Mouse (Mus musculus): ENCODE data around the gene Gstp1.

DNA sequence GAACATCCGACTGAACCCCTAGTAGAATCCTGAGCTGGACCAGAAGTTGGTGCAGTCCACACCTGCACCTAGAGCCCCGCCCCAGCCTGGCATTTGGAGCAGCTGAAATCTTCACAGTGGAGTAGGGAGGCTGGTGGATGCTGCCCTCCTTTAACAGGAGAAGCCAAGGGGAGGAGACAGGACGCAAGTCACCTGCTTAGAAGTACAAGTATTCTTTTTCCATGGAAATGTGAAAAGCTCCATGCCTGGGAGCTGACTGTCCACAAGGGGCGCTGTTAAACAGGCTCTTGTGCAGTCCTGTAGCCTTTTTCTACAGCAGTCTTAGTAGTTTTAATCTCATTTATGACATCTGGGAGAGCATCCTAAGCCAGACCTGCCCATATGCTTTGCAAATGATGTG lies 49.0 kb downstream of the Gstp1 start:
- TF ChIP-seq CTCF (IDR thresholded peaks at IDR 0.05; ENCODE audit: low read depth, low read length) (peak; percentile 32), POLR2A (IDR thresholded peaks at IDR 0.05; ENCODE audit: insufficient read depth, low read length) (no peak)

Data from ES-Bruce4 (cell line).